Mouse (Mus musculus) myocyte (in vitro differentiated cells): ENCODE results near the gene Gm11541. TPM values are rescaled to one million over a fixed set of nuclear protein-coding genes. Genes with fewer than 3 reads are reported as not detected.

Source experiments
- H3K27me3 ChIP-seq: one replicate; pipeline ENCODE4 v1.6.1; 2011; ENCODE audit not compliant: control insufficient read depth, insufficient read depth, insufficient read length
- H3K36me3 ChIP-seq: one replicate; pipeline ENCODE4 v1.6.1; 2011; ENCODE audit not compliant: control insufficient read depth, insufficient read depth
- H3K4me2 ChIP-seq: one replicate; pipeline ENCODE4 v1.6.1; 2011; ENCODE audit warnings: low read depth, control low read depth
- H3K4me3 ChIP-seq: one replicate; pipeline ENCODE4 v1.5.1; 2011; ENCODE audit warnings: mild to moderate bottlenecking, control low read depth, moderate library complexity
- H3K79me2 ChIP-seq: one replicate; pipeline ENCODE4 v1.6.1; 2011; ENCODE audit not compliant: control insufficient read depth, insufficient read depth
- H3ac ChIP-seq: one replicate; pipeline ENCODE4 v1.6.1; 2011; ENCODE audit not compliant: control insufficient read depth, insufficient read length
- CEBPB ChIP-seq: IDR thresholded peaks from 2 replicates; pipeline ENCODE4 v1.6.1; 2011; ENCODE audit warnings: mild to moderate bottlenecking, moderate library complexity; ENCODE audit not compliant: poor library complexity, insufficient read depth, severe bottlenecking
- E2F4 ChIP-seq: IDR thresholded peaks from one replicate; pipeline ENCODE4 v1.6.1; 2011; ENCODE audit warnings: mild to moderate bottlenecking, control low read depth, moderate library complexity; ENCODE audit not compliant: insufficient read depth
- MAX ChIP-seq: IDR thresholded peaks from one replicate; pipeline ENCODE4 v1.6.1; 2011; ENCODE audit warnings: low read depth, mild to moderate bottlenecking, control low read depth
- MYOD1 ChIP-seq, 3 experiments: IDR thresholded peaks; one replicate each; pipeline ENCODE4 v1.6.1; 2011; ENCODE audit warnings: control low read depth in 2 of 3, low read depth in 2 of 3, mild to moderate bottlenecking in 2 of 3, moderate library complexity in 1 of 3; ENCODE audit not compliant: insufficient read length in 2 of 3, control insufficient read depth in 1 of 3
- MYOG ChIP-seq, 3 experiments: IDR thresholded peaks; one replicate each; pipeline ENCODE4 v1.6.1; 2011; ENCODE audit warnings: control low read depth in 2 of 3, low read depth in 2 of 3, mild to moderate bottlenecking in 2 of 3; ENCODE audit not compliant: insufficient read length in 2 of 3, control insufficient read depth in 1 of 3, insufficient read depth in 1 of 3
- POLR2A ChIP-seq: IDR thresholded peaks from one replicate; pipeline ENCODE4 v1.6.1; 2011; ENCODE audit warnings: low read depth, mild to moderate bottlenecking, control low read depth, moderate library complexity; ENCODE audit not compliant: insufficient read length
- POLR2AphosphoS2 ChIP-seq: IDR thresholded peaks from one replicate; pipeline ENCODE4 v1.6.1; 2011; ENCODE audit warnings: low read depth, control low read depth; ENCODE audit not compliant: insufficient read length
- REST ChIP-seq: IDR thresholded peaks from one replicate; pipeline ENCODE4 v1.6.1; 2011; ENCODE audit warnings: mild to moderate bottlenecking, control low read depth, moderate library complexity; ENCODE audit not compliant: insufficient read depth, insufficient read length
- SRF ChIP-seq: IDR thresholded peaks from one replicate; pipeline ENCODE4 v1.6.1; 2011; ENCODE audit warnings: low read depth; ENCODE audit not compliant: control insufficient read depth, insufficient read length
- TCF12 ChIP-seq: IDR thresholded peaks from one replicate; pipeline ENCODE4 v1.6.1; 2011; ENCODE audit warnings: mild to moderate bottlenecking, control low read depth; ENCODE audit not compliant: poor library complexity, insufficient read depth, severe bottlenecking
- TCF3 ChIP-seq: IDR thresholded peaks from one replicate; pipeline ENCODE4 v1.6.1; 2011; ENCODE audit warnings: low read depth, control low read depth; ENCODE audit not compliant: insufficient read length
- USF1 ChIP-seq: IDR thresholded peaks from one replicate; pipeline ENCODE4 v1.6.1; 2011; ENCODE audit warnings: low read depth, mild to moderate bottlenecking, control low read depth, moderate library complexity
- polyA plus RNA-seq: library from polyadenylated mRNA; unstranded; fragments of >200 nt; fragmentation: generic; extraction: Trizol; gene quantifications from one replicate; pipeline ENCODE4 v1.2.1, GENCODE M21; 2012; ENCODE audit warnings: missing spikeins

Gm11541 gene
- polyA plus RNA-seq, 1 experiment: not detected

DNA sequence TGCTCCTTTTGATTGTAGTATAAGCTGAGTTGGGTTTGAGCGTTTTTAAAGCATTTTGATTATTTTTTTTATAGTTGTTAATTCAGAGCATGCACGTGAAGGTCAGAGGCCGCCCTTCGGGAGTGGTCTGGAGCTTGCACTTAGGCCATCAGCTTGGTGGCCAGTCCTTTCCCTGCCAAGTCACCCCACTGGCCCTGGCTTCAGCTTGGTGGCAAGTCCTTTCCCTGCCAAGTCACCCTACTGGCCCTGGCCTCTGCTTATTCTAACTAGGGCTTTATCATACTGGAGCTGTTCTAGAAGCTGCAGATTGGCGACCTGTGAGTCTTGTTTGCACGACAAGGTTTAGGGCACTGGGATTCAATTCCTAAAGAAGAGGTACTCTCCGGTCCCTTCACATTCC is 21.9 kb downstream of the Gm11541 start:
- no peak overlapping the region for H3ac ChIP-seq
- no peaks in the 10 kb centered on the region for H3K79me2 ChIP-seq
- no peak overlapping the region for H3K4me2 ChIP-seq
- no peaks in the 10 kb centered on the region for H3K27me3 ChIP-seq
- no peaks in the 10 kb centered on the region for H3K36me3 ChIP-seq
- H3K4me3 ChIP-seq: no peak overlapping the region
- no peak for TF ChIP-seq SRF
- no peak for TF ChIP-seq USF1
- TF ChIP-seq TCF12: no peak
- TF ChIP-seq MYOD1 (IDR thresholded peaks at IDR 0.05; ENCODE audit: control insufficient read depth in 1 of 3, insufficient read length in 2 of 3, low read depth in 2 of 3): no peak
- no peak for TF ChIP-seq REST
- no peak for TF ChIP-seq MYOG (IDR thresholded peaks at IDR 0.05; ENCODE audit: control insufficient read depth in 1 of 3, insufficient read depth in 1 of 3, insufficient read length in 2 of 3, low read depth in 2 of 3)
- no peak for TF ChIP-seq CEBPB
- TF ChIP-seq POLR2AphosphoS2: no peak
- no peak for TF ChIP-seq MAX
- no peak for TF ChIP-seq E2F4
- TF ChIP-seq POLR2A: no peak
- TF ChIP-seq TCF3: no peak

DNA sequence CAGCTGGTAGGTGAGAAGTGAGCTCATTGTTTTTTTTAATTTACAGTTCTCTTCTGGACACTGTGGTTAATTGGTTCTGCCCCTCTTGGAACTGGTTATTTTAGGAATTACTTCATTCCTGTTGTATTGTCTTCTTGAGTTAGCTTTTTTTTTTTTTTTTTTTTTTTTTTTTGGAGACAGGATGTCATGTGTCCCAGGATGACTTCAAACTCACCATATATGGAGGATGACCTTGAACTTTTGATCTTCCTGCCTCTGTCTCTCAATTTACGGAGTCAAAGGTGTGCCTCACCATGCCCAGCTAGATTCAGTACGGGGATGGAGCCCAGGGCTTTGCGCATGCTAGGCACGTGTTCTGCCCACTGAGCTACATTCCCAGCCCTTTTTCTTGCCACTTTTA is 22.7 kb downstream of the Gm11541 start:
- no peaks in the 10 kb centered on the region for H3K27me3 ChIP-seq
- H3ac ChIP-seq: no peak overlapping the region
- H3K4me3 ChIP-seq: no peak overlapping the region
- TF ChIP-seq CEBPB: no peak
- TF ChIP-seq E2F4: no peak
- no peak for TF ChIP-seq MYOG (IDR thresholded peaks at IDR 0.05; ENCODE audit: control insufficient read depth in 1 of 3, insufficient read depth in 1 of 3, insufficient read length in 2 of 3, low read depth in 2 of 3)
- no peak for TF ChIP-seq USF1
- TF ChIP-seq MAX: no peak
- no peak for TF ChIP-seq TCF12
- no peak for TF ChIP-seq POLR2AphosphoS2
- no peak for TF ChIP-seq SRF
- TF ChIP-seq REST: no peak
- no peak for TF ChIP-seq MYOD1 (IDR thresholded peaks at IDR 0.05; ENCODE audit: control insufficient read depth in 1 of 3, insufficient read length in 2 of 3, low read depth in 2 of 3)
- TF ChIP-seq POLR2A: no peak
- no peak for TF ChIP-seq TCF3
- no peaks in the 10 kb centered on the region for H3K36me3 ChIP-seq
- no peak overlapping the region for H3K4me2 ChIP-seq
- H3K79me2 ChIP-seq: no peaks in the 10 kb centered on the region

- Histone ChIP-seq H3K27me3 (no peaks in the 10 kb centered on the region), H3K4me2 (no peak overlapping the region), H3K36me3 (no peaks in the 10 kb centered on the region), H3ac (no peak overlapping the region), H3K79me2 (no peaks in the 10 kb centered on the region), H3K4me3 (no peak overlapping the region)
- no peak for TF ChIP-seq POLR2A
- no peak for TF ChIP-seq SRF
- no peak for TF ChIP-seq POLR2AphosphoS2
- no peak for TF ChIP-seq E2F4
- TF ChIP-seq MYOD1 (IDR thresholded peaks at IDR 0.05; ENCODE audit: control insufficient read depth in 1 of 3, insufficient read length in 2 of 3, low read depth in 2 of 3): no peak
- no peak for TF ChIP-seq MYOG (IDR thresholded peaks at IDR 0.05; ENCODE audit: control insufficient read depth in 1 of 3, insufficient read depth in 1 of 3, insufficient read length in 2 of 3, low read depth in 2 of 3)
- TF ChIP-seq CEBPB: no peak
- no peak for TF ChIP-seq USF1
- TF ChIP-seq TCF12: no peak
- TF ChIP-seq TCF3: no peak
- no peak for TF ChIP-seq REST
- no peak for TF ChIP-seq MAX
Measured at GRCm38 (mm10) chr11:94680639-94681038, 23.7 kb downstream of the Gm11541 start.

GRCm38 (mm10) chr11:94677607-94678145 is 26.6 kb downstream of the Gm11541 start:
- no peak for TF ChIP-seq USF1
- no peak for TF ChIP-seq CEBPB
- TF ChIP-seq TCF3: no peak
- TF ChIP-seq REST: no peak
- TF ChIP-seq E2F4: no peak
- TF ChIP-seq POLR2A: no peak
- TF ChIP-seq POLR2AphosphoS2: no peak
- no peak for TF ChIP-seq SRF
- no peak for TF ChIP-seq MYOD1 (IDR thresholded peaks at IDR 0.05; ENCODE audit: control insufficient read depth in 1 of 3, insufficient read length in 2 of 3, low read depth in 2 of 3)
- no peak for TF ChIP-seq MYOG (IDR thresholded peaks at IDR 0.05; ENCODE audit: control insufficient read depth in 1 of 3, insufficient read depth in 1 of 3, insufficient read length in 2 of 3, low read depth in 2 of 3)
- TF ChIP-seq MAX: no peak
- no peaks in the 10 kb centered on the region for H3K27me3 ChIP-seq
- H3K4me3 ChIP-seq: peak overlapping the region; percentile 50

More at GRCm38 (mm10) chr11:94677607-94678145, 26.6 kb downstream of the Gm11541 start:
- no peaks in the 10 kb centered on the region for H3K36me3 ChIP-seq
- H3K79me2 ChIP-seq: no peaks in the 10 kb centered on the region
- H3ac ChIP-seq: peak overlapping the region; percentile 46
- peak overlapping the region; percentile 69 for H3K4me2 ChIP-seq
